Mouse (Mus musculus): Measurements from ENCODE around the gene Rfc3. TPM values are rescaled to one million over a fixed set of nuclear protein-coding genes. Genes with fewer than 3 reads are reported as not detected.
A peak's percentile ranks its signal among the peaks of the same experiment; 100 is the strongest.

The Rfc3 gene
- polyA plus RNA-seq, 1 experiment from 2014 or later, result 33.6 TPM

DNA sequence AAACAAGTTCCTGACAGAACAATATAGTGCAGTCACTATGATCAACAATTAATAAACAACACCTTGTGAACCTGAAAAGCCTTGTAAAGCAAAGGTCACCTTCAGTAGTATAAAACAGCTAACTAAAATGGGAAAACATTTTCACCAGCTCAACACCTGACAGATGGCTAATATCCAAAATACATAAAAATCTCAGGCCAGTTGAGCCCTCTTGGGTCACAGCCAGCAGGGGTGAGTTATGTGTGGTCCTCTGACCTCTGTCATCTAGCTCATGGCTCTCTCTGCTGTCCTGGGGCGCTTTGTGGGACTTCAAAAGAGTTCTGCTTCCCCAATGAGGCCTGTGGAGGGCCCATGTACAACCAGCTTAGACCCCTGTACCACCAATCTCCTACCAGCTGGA lies 49.3 kb downstream of the Rfc3 start:
- peak; percentile 53; the same call in 1 of the 2 replicates for ATAC-seq (ENCODE audit: low read depth)
- Histone ChIP-seq H3K4me3 (ENCODE audit: low read depth, low read length) (no peak overlapping the region), H3K9me3 (replicated peaks; ENCODE audit: control insufficient read depth, low read length) (no peaks in the 10 kb centered on the region), H3K27ac (ENCODE audit: low read length) (no peak overlapping the region), H3K4me1 (ENCODE audit: control insufficient read depth, low read depth, low read length) (no peaks in the 10 kb centered on the region), H3K9ac (ENCODE audit: low read depth, low read length) (no peak overlapping the region), H3K36me3 (ENCODE audit: control insufficient read depth, insufficient read depth) (no peaks in the 10 kb centered on the region), H3K4me2 (ENCODE audit: low read depth, low read length) (no peak overlapping the region), H3K27me3 (ENCODE audit: control insufficient read depth, insufficient read depth, low read depth, low read length) (no peaks in the 10 kb centered on the region)
- WGBS (ENCODE audit: insufficient replicate concordance), result 26% methylated on average over 1 of the region's 1 CpGs

Other genes starting within 250 kb of the Rfc3 start
- gene Gm42906, start 223.1 kb downstream of the Rfc3 start, polyA plus RNA-seq (2015; fragmentation: Nextera tagmentation; extraction: Ambion mirVana), result not detected in 2 replicates
- gene Vmn2r18, start 45.2 kb downstream of the Rfc3 start, polyA plus RNA-seq (2015; fragmentation: Nextera tagmentation; extraction: Ambion mirVana), result not detected in 2 replicates